Mouse (Mus musculus): ENCODE results near the gene Gm28051. TPM values are rescaled to one million over a fixed set of nuclear protein-coding genes. Genes with fewer than 3 reads are reported as not detected.

The Gm28051 gene
- polyA plus RNA-seq, 1 experiment = not detected

GRCm38 (mm10) chr12:102677089-102677488, 80.5 kb downstream of the Gm28051 start:
- TF ChIP-seq POLR2A (IDR thresholded peaks at IDR 0.05; ENCODE audit: insufficient read depth, low read depth, low read length) (no peak), CTCF (IDR thresholded peaks at IDR 0.05; ENCODE audit: insufficient read depth, low read depth, low read length) (no peak)
- Histone ChIP-seq H3K27ac (ENCODE audit: insufficient read depth, low read depth, low read length) (no peak overlapping the region), H3K4me3 (ENCODE audit: insufficient read depth, low read depth, low read length) (no peak overlapping the region), H3K4me1 (ENCODE audit: control insufficient read depth, insufficient read depth, low read length) (peaks cover 47% of the 10 kb centered on the region)
- 57% methylated on average over 3 of the region's 3 CpGs for WGBS

- no peak overlapping the region for H3K27ac ChIP-seq (ENCODE audit: insufficient read depth, low read depth, low read length)
- H3K4me3 ChIP-seq (ENCODE audit: insufficient read depth, low read depth, low read length) = no peak overlapping the region
- 93% methylated on average over 10 of the region's 10 CpGs for WGBS
- no peak for TF ChIP-seq POLR2A (IDR thresholded peaks at IDR 0.05; ENCODE audit: insufficient read depth, low read depth, low read length)
- no peak for TF ChIP-seq CTCF (IDR thresholded peaks at IDR 0.05; ENCODE audit: insufficient read depth, low read depth, low read length)
- H3K4me1 ChIP-seq (ENCODE audit: control insufficient read depth, insufficient read depth, low read length) = peaks cover 44% of the 10 kb centered on the region
These were observed 83.0 kb downstream of the Gm28051 start for GRCm38 (mm10) chr12:102674556-102674955.

DNA sequence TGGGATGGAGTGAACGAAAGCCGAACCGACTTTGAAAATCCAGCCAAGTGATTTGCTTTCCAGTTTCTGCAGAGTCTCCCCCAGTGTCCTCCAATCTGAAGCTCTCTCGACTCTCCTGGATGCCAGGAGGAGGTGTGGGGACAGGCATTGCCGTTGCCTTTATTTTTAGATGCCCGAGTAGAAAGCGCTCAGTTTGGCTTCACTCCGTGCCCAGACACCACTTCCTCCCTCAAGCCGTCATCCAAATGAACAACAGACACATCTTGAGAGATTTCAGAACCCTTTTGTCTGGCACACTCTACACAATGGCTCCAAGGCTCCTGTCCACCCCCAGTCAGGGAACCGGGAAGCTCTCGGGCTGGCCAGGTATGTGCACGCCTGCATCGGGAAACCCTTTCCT, 83.4 kb downstream of the Gm28051 start:
- peaks cover 41% of the 10 kb centered on the region for H3K4me1 ChIP-seq (ENCODE audit: control insufficient read depth, insufficient read depth, low read length)
- H3K4me3 ChIP-seq (ENCODE audit: insufficient read depth, low read depth, low read length) = no peak overlapping the region
- TF ChIP-seq CTCF (IDR thresholded peaks at IDR 0.05; ENCODE audit: insufficient read depth, low read depth, low read length) (no peak), POLR2A (IDR thresholded peaks at IDR 0.05; ENCODE audit: insufficient read depth, low read depth, low read length) (no peak)
- 81% methylated on average over 13 of the region's 13 CpGs for WGBS
- no peak overlapping the region for H3K27ac ChIP-seq (ENCODE audit: insufficient read depth, low read depth, low read length)

GRCm38 (mm10) chr12:102672857-102673839, 84.4 kb downstream of the Gm28051 start:
- Histone ChIP-seq H3K4me3 (ENCODE audit: insufficient read depth, low read depth, low read length) (no peak overlapping the region), H3K27ac (ENCODE audit: insufficient read depth, low read depth, low read length) (no peak overlapping the region), H3K4me1 (ENCODE audit: control insufficient read depth, insufficient read depth, low read length) (peaks cover 34% of the 10 kb centered on the region)
- TF ChIP-seq POLR2A (IDR thresholded peaks at IDR 0.05; ENCODE audit: insufficient read depth, low read depth, low read length) (no peak), CTCF (IDR thresholded peaks at IDR 0.05; ENCODE audit: insufficient read depth, low read depth, low read length) (no peak)
- 82% methylated on average over 20 of the region's 20 CpGs for WGBS

DNA sequence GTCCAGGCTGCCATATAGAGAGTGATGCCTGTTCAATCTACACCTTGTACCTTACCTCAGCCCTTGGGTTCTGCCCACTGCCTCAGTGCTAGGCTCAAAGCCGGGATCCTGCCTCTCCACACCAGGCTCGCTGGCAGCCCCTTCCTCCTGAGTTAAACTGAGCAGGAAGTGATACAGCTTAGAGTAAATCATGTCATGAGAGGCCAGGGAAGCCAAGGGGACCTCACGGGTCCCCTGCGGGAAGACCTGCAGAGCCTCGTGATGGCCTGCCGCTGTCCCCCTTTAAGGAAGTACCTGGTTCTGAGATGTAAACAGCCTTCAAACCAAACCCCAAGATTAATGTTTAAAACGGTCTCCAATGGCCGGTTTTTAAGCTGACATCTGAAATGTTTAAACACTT, 85.4 kb downstream of the Gm28051 start:
- no peak overlapping the region for H3K27ac ChIP-seq (ENCODE audit: insufficient read depth, low read depth, low read length)
- peaks cover 31% of the 10 kb centered on the region for H3K4me1 ChIP-seq (ENCODE audit: control insufficient read depth, insufficient read depth, low read length)
- 80% methylated on average over 8 of the region's 8 CpGs for WGBS
- H3K4me3 ChIP-seq (ENCODE audit: insufficient read depth, low read depth, low read length) = no peak overlapping the region
- TF ChIP-seq CTCF (IDR thresholded peaks at IDR 0.05; ENCODE audit: insufficient read depth, low read depth, low read length) (no peak), POLR2A (IDR thresholded peaks at IDR 0.05; ENCODE audit: insufficient read depth, low read depth, low read length) (no peak)

DNA sequence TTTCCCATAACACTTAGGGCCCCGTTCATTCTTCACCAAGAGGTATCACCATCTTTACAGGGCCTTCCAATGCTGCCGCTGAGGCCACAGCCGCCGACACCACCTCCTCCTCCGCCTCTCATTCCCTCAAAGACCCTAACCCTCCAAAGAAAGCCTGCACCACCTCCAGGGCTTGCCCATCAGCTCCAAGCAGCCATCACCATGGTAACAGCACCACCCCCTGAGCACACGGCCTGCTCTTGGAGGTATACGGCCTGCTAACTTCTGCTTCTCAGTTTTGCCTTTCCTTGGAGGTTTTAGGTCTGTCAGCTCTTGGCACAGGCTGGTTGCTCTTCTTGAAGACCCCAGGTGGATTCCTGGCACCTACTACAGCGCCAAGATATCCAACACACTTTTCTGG, 86.7 kb downstream of the Gm28051 start:
- no peak for TF ChIP-seq POLR2A (IDR thresholded peaks at IDR 0.05; ENCODE audit: insufficient read depth, low read depth, low read length)
- TF ChIP-seq CTCF (IDR thresholded peaks at IDR 0.05; ENCODE audit: insufficient read depth, low read depth, low read length) = no peak
- peaks cover 22% of the 10 kb centered on the region for H3K4me1 ChIP-seq (ENCODE audit: control insufficient read depth, insufficient read depth, low read length)
- H3K4me3 ChIP-seq (ENCODE audit: insufficient read depth, low read depth, low read length) = no peak overlapping the region
- 67% methylated on average over 8 of the region's 8 CpGs for WGBS
- H3K27ac ChIP-seq (ENCODE audit: insufficient read depth, low read depth, low read length) = no peak overlapping the region

Other genes with a start within 250 kb of the Gm28051 start
- not detected in 2 replicates for gene Chga, start 202.8 kb downstream of the Gm28051 start, polyA plus RNA-seq (2012; ENCODE audit: insufficient read depth, insufficient read length, low replicate concordance, missing spikeins)
- not detected in 2 replicates for gene Itpk1, start 52.8 kb downstream of the Gm28051 start, polyA plus RNA-seq (2012; ENCODE audit: insufficient read depth, insufficient read length, low replicate concordance, missing spikeins)
- not detected in 2 replicates for gene Moap1, start 14.1 kb downstream of the Gm28051 start, polyA plus RNA-seq (2012; ENCODE audit: insufficient read depth, insufficient read length, low replicate concordance, missing spikeins)
- gene Tmem251, start 14.0 kb downstream of the Gm28051 start, polyA plus RNA-seq (2012; ENCODE audit: insufficient read depth, insufficient read length, low replicate concordance, missing spikeins) = not detected in 2 replicates
- not detected in 2 replicates for gene Gon7, start within 50 bp of the Gm28051 start, polyA plus RNA-seq (2012; ENCODE audit: insufficient read depth, insufficient read length, low replicate concordance, missing spikeins)
- not detected in 2 replicates for gene Ubr7, start 202 bp upstream of the Gm28051 start, polyA plus RNA-seq (2012; ENCODE audit: insufficient read depth, insufficient read length, low replicate concordance, missing spikeins)
- not detected in 2 replicates for gene Gm20604, start 907 bp upstream of the Gm28051 start, polyA plus RNA-seq (2012; ENCODE audit: insufficient read depth, insufficient read length, low replicate concordance, missing spikeins)
- gene Btbd7, start 120.7 kb upstream of the Gm28051 start, polyA plus RNA-seq (2012; ENCODE audit: insufficient read depth, insufficient read length, low replicate concordance, missing spikeins) = not detected in 2 replicates
- not detected in 2 replicates for gene Cox8c, start 141.6 kb upstream of the Gm28051 start, polyA plus RNA-seq (2012; ENCODE audit: insufficient read depth, insufficient read length, low replicate concordance, missing spikeins)
- not detected in 2 replicates for gene Unc79, start 191.1 kb upstream of the Gm28051 start, polyA plus RNA-seq (2012; ENCODE audit: insufficient read depth, insufficient read length, low replicate concordance, missing spikeins)